Mouse (Mus musculus): ENCODE measurements around the gene Ank2.

DNA sequence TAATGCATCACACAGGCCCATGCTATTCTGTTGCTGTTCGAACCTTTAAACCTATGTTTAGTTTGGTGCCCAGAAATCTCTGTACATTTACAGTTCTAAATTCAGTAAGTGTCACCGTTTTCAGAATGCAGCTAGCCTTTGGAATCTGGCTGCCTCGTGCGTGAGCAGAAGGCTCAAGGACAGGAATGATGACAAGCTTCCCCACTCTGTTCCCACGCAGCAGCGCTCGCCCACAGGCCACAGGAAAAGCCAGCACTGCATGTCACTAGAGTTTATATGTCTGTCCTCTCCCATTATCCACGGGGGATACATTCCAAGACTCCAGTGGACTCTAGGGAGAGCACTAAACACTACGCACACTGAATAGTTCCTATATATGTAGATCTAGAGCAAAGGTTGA lies 343.1 kb downstream of the Ank2 start:
- TF ChIP-seq CTCF (IDR thresholded peaks at IDR 0.05; ENCODE audit: insufficient read depth, low read length), result no peak
- TF ChIP-seq POLR2A (IDR thresholded peaks at IDR 0.05; ENCODE audit: borderline replicate concordance, extremely low read depth, low read depth, low read length), result no peak
